Mouse (Mus musculus): ENCODE measurements around the gene Abcg5.

Abcg5 gene

GRCm38 (mm10) chr17:84685286-84685685 is 2.5 kb upstream of the Abcg5 start:
- no peak for DNase-seq (ENCODE audit: low spot score in 2 of 2)

- no peak for DNase-seq (ENCODE audit: low spot score in 2 of 2)
Measured at GRCm38 (mm10) chr17:84684284-84684683, 1.5 kb upstream of the Abcg5 start.

GRCm38 (mm10) chr17:84681670-84682069 is 1.1 kb downstream of the Abcg5 start:
- no peak for DNase-seq (ENCODE audit: low spot score in 2 of 2)

- DNase-seq (ENCODE audit: low spot score in 2 of 2): no peak
Measured at GRCm38 (mm10) chr17:84677595-84677994, 5.2 kb downstream of the Abcg5 start.

- DNase-seq (ENCODE audit: low spot score in 2 of 2): no peak
Measured at GRCm38 (mm10) chr17:84675951-84676366, 6.9 kb downstream of the Abcg5 start, which contains the start of gene Abcg8. Abcg8 (plus strand) TSS chr17:84676302.

GRCm38 (mm10) chr17:84675204-84675603 is 7.6 kb downstream of the Abcg5 start:
- no peak for DNase-seq (ENCODE audit: low spot score in 2 of 2)

- no peak for DNase-seq (ENCODE audit: low spot score in 2 of 2)
Measured at GRCm38 (mm10) chr17:84674048-84674447, 8.8 kb downstream of the Abcg5 start.

GRCm38 (mm10) chr17:84672376-84673369 is 10.1 kb downstream of the Abcg5 start:
- no peak for DNase-seq (ENCODE audit: low spot score in 2 of 2)

- no peak for DNase-seq (ENCODE audit: low spot score in 2 of 2)
Measured at GRCm38 (mm10) chr17:84667848-84668247, 15.0 kb downstream of the Abcg5 start.

- DNase-seq (ENCODE audit: low spot score in 2 of 2): no peak
Measured at GRCm38 (mm10) chr17:84665691-84666090, 17.1 kb downstream of the Abcg5 start.

GRCm38 (mm10) chr17:84665053-84665452 is 17.8 kb downstream of the Abcg5 start:
- no peak for DNase-seq (ENCODE audit: low spot score in 2 of 2)

GRCm38 (mm10) chr17:84658951-84659350 is 23.9 kb downstream of the Abcg5 start:
- no peak for DNase-seq (ENCODE audit: low spot score in 2 of 2)

GRCm38 (mm10) chr17:84658195-84658594 is 24.6 kb downstream of the Abcg5 start:
- no peak for DNase-seq (ENCODE audit: low spot score in 2 of 2)

- no peak for DNase-seq (ENCODE audit: low spot score in 2 of 2)
Measured at GRCm38 (mm10) chr17:84657782-84658181, 25.0 kb downstream of the Abcg5 start.

- DNase-seq (ENCODE audit: low spot score in 2 of 2): no peak
Measured at GRCm38 (mm10) chr17:84657422-84657732, 25.4 kb downstream of the Abcg5 start.

- no peak for DNase-seq (ENCODE audit: low spot score in 2 of 2)
Measured at GRCm38 (mm10) chr17:84656653-84657421, 26.0 kb downstream of the Abcg5 start.

GRCm38 (mm10) chr17:84656205-84656604 is 26.6 kb downstream of the Abcg5 start:
- DNase-seq (ENCODE audit: low spot score in 2 of 2): no peak

- DNase-seq (ENCODE audit: low spot score in 2 of 2): no peak
Measured at GRCm38 (mm10) chr17:84653544-84653943, 29.3 kb downstream of the Abcg5 start.

- no peak for DNase-seq (ENCODE audit: low spot score in 2 of 2)
Measured at GRCm38 (mm10) chr17:84650302-84651017, 32.4 kb downstream of the Abcg5 start.

- DNase-seq (ENCODE audit: low spot score in 2 of 2): no peak
Measured at GRCm38 (mm10) chr17:84647630-84648029, 35.2 kb downstream of the Abcg5 start.

GRCm38 (mm10) chr17:84646477-84646876 is 36.3 kb downstream of the Abcg5 start:
- no peak for DNase-seq (ENCODE audit: low spot score in 2 of 2)

- no peak for DNase-seq (ENCODE audit: low spot score in 2 of 2)
Measured at GRCm38 (mm10) chr17:84645894-84646293, 36.9 kb downstream of the Abcg5 start.
